Mouse (Mus musculus) hindbrain, postnatal 0 days (tissue): Measurements from ENCODE around the gene Ccn1. TPM values are rescaled to one million over a fixed set of nuclear protein-coding genes. Genes with fewer than 3 reads are reported as not detected.

ENCODE experiments used
- ATAC-seq: fragments of 200-750 bp; cut with Nextera tagmentation; 2 replicates; pipeline ENCODE4 v1.8.0; 2017; ENCODE audit warnings: mild to moderate bottlenecking, moderate TSS enrichment, moderate library complexity
- DNase-seq: peaks from one replicate; pipeline ENCODE4 v3.0.0-alpha.2; 2015; ENCODE audit warnings: low spot score
- H3K27ac ChIP-seq: fragments of 300-500 bp; sonication (generic); 2 replicates; pipeline ENCODE4 v1.5.1; 2014; ENCODE audit warnings: mild to moderate bottlenecking
- H3K27me3 ChIP-seq: fragments of 300-500 bp; sonication (generic); 2 replicates; pipeline ENCODE4 v1.6.1; 2014; ENCODE audit warnings: low read length, mixed read lengths; ENCODE audit not compliant: insufficient read depth
- H3K36me3 ChIP-seq: fragments of 300-500 bp; sonication (generic); 2 replicates; pipeline ENCODE4 v1.6.1; 2014; ENCODE audit warnings: low read length, mixed read lengths; ENCODE audit not compliant: insufficient read depth
- H3K4me1 ChIP-seq: fragments of 300-500 bp; sonication (generic); 2 replicates; pipeline ENCODE4 v1.6.1; 2014; ENCODE audit warnings: antibody characterized with exemption, low read length, mixed read lengths; ENCODE audit not compliant: insufficient read depth
- H3K4me2 ChIP-seq: fragments of 300-500 bp; sonication (generic); 2 replicates; pipeline ENCODE4 v1.6.1; 2014; ENCODE audit warnings: low read depth, mild to moderate bottlenecking, low read length, moderate library complexity, mixed read lengths
- H3K4me3 ChIP-seq: fragments of 300-500 bp; sonication (generic); 2 replicates; pipeline ENCODE4 v1.5.1; 2014; ENCODE audit warnings: low read length
- H3K9ac ChIP-seq: fragments of 300-500 bp; sonication (generic); replicated peaks from 2 replicates; pipeline ENCODE4 v1.6.1; 2014; ENCODE audit warnings: mild to moderate bottlenecking, low read length, moderate library complexity, mixed read lengths
- H3K9me3 ChIP-seq: fragments of 300-500 bp; sonication (generic); 2 replicates; pipeline ENCODE4 v1.6.1; 2016; ENCODE audit warnings: low read length, mixed read lengths
- CTCF ChIP-seq: IDR thresholded peaks from 2 replicates; pipeline ENCODE4 v1.5.1; 2016; ENCODE audit warnings: antibody characterized with exemption, control low read depth, low read depth
- WGBS: fragments of 180-500 bp; shearing (Covaris S2); extraction: QIAGEN DNeasy Blood & Tissue Kit; methylation state at CpG from one replicate; pipeline ENCODE4 v1.1.7; 2014; 5-methylcytosine and 5-hydroxymethylcytosine counted together
- polyA plus RNA-seq: library from polyadenylated mRNA; unstranded; fragments of >200 nt; fragmentation: Nextera tagmentation; extraction: Ambion mirVana; gene quantifications from 2 replicates; pipeline ENCODE4 v1.2.1, GENCODE M21; 2015
- total RNA-seq: library from RNA; depleted of rRNA; stranded (reverse); fragments of >200 nt; gene quantifications from 2 replicates; pipeline ENCODE4 v1.2.3, GENCODE M21; 2014; rRNA removed

Gene Ccn1
- total and polyA plus RNA-seq, 2 experiments from 2014 or later: 2.9 to 10.1 TPM

DNA sequence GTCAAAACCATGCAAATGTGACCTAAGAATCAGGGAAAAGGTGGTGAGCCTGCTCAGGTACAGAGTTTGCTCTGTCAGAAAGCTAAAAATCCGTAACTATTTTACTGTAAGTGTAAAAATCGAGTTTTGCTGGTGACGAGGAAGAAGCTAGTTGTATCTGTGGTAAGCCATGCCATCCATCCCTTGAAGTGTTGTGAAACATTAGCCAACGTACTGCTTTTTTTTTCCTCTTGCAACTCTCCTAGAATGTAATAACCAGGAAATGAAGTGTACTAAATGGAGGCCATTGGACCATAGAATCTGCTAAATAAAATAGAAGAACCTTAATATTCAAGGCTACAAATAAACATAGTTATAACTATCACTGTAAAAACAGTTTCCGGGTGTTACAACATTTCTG lies 41.5 kb downstream of the Ccn1 start:
- DNase-seq (no peak), ATAC-seq (no peak)
- no peak overlapping the region for H3K4me2 ChIP-seq
- whole genome bisulfite sequencing: 97% methylated on average over 5 of the region's 5 CpGs
- no peaks in the 10 kb centered on the region for H3K27me3 ChIP-seq
- no peak overlapping the region for H3K27ac ChIP-seq
- no peak overlapping the region for H3K4me3 ChIP-seq
- no peak for TF ChIP-seq CTCF
- H3K4me1 ChIP-seq: no peaks in the 10 kb centered on the region
- H3K9me3 ChIP-seq: no peaks in the 10 kb centered on the region
- H3K9ac ChIP-seq: no peak overlapping the region
- peaks cover 15% of the 10 kb centered on the region for H3K36me3 ChIP-seq

GRCm38 (mm10) chr3:145605437-145606123 lies 44.2 kb downstream of the Ccn1 start:
- no peak for ATAC-seq
- Histone ChIP-seq H3K27me3 (no peaks in the 10 kb centered on the region), H3K36me3 (peaks cover 23% of the 10 kb centered on the region), H3K4me2 (no peak overlapping the region), H3K9ac (no peak overlapping the region), H3K4me1 (no peaks in the 10 kb centered on the region), H3K9me3 (no peaks in the 10 kb centered on the region), H3K27ac (no peak overlapping the region), H3K4me3 (no peak overlapping the region)
- TF ChIP-seq CTCF: no peak
- DNase-seq: no peak
- WGBS: 78% methylated on average over 5 of the region's 5 CpGs

DNA sequence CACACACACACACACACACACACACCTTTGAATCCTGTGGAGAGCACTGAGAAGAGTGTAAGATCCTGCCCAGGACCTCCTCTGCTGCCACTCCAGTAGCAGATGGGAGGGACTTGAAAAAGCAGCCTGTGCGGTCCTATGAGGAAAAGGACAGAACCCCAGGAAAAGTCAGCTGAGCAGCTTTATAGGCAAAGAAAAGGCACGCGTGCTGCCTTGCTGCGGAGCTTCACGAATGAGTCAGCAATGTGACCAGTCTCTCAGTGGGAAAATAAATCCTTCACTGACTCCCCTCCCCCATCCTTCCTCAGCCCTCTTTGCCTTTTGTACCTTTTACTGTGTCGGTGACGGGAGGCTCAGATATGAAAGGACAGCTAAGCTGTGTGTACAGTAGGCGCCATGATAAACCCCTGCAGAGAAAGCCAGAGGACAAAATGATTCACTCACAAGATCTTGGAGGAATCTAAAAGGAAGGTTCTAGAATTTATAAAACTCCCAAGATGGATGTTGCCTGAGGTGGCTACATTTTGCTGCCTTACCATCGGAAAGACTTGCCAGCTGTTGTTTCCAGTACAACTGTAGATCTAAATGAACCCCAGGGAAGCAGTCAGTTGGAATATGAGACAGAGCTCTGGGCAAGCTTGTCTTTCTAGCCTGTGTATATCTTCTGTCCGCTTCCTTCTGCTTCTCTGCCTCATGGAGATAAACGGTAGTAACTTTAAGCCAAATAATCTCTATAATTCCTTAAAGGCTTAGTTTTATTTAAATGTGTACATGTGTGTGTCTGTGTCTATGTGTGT lies 47.2 kb downstream of the Ccn1 start:
- H3K4me3 ChIP-seq: no peak overlapping the region
- peak; percentile 19 for DNase-seq
- H3K9me3 ChIP-seq: no peaks in the 10 kb centered on the region
- no peak overlapping the region for H3K27ac ChIP-seq
- H3K4me2 ChIP-seq: no peak overlapping the region
- no peaks in the 10 kb centered on the region for H3K4me1 ChIP-seq
- 63% methylated on average over 11 of the region's 11 CpGs for WGBS
- H3K9ac ChIP-seq: no peak overlapping the region
- no peaks in the 10 kb centered on the region for H3K27me3 ChIP-seq
- H3K36me3 ChIP-seq: peaks cover 32% of the 10 kb centered on the region
- TF ChIP-seq CTCF: no peak
- ATAC-seq: 0 out of 2 replicates have a peak, but pooled peaks have one; percentile 18

- no peaks in the 10 kb centered on the region for H3K27me3 ChIP-seq
- H3K27ac ChIP-seq: no peak overlapping the region
- H3K9ac ChIP-seq: no peak overlapping the region
- H3K9me3 ChIP-seq: no peaks in the 10 kb centered on the region
- no peak for TF ChIP-seq CTCF
- H3K4me1 ChIP-seq: no peaks in the 10 kb centered on the region
- ATAC-seq (no peak), DNase-seq (no peak)
- WGBS: 80% methylated on average over 6 of the region's 6 CpGs
- no peak overlapping the region for H3K4me2 ChIP-seq
- H3K36me3 ChIP-seq: peaks cover 32% of the 10 kb centered on the region
- no peak overlapping the region for H3K4me3 ChIP-seq
Measured at GRCm38 (mm10) chr3:145601345-145601744, 48.4 kb downstream of the Ccn1 start.

DNA sequence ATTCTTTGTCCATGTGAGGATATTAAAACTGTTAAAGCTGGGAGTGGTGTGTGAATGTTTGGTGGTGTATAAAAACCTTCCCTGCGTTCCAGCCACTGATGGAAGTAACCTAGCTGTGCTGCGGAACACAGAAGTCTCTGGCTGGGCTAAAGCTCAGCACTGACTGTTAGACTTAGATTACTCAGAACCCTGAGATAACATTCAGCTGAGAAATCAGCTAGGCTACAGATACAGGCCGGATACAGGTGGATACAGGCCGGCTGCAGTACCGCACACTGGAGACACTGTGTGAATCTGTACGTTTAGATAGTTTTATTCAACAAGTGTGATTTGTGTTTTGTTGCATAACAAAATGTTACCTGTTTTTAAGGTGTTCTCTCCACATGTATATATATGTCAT lies 49.0 kb downstream of the Ccn1 start:
- Histone ChIP-seq H3K27ac (no peak overlapping the region), H3K4me2 (no peak overlapping the region), H3K27me3 (no peaks in the 10 kb centered on the region), H3K9me3 (no peaks in the 10 kb centered on the region), H3K9ac (no peak overlapping the region), H3K4me3 (no peak overlapping the region), H3K4me1 (no peaks in the 10 kb centered on the region), H3K36me3 (peaks cover 32% of the 10 kb centered on the region)
- DNase-seq (no peak), ATAC-seq (no peak)
- TF ChIP-seq CTCF: no peak
- WGBS: 94% methylated on average over 6 of the region's 6 CpGs

DNA sequence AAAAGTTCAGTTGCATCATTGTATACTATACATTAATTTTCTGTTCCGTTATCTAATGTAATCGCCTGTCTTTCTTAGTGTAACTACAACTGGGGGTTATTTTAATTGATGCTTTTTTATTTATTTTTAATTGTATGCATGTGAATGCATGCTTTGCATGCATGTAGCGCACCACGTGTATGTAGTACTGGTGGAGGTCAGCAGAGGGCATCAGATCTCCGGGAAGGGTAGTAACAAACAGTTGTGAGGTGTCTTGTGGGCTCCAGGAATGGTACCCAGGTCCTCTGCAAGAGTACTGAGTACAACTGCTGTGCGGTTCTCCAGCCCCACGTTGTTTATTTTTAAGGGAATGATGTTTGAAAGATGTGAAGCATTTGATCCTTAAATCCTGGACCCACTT lies 50.7 kb downstream of the Ccn1 start:
- Histone ChIP-seq H3K4me2 (no peak overlapping the region), H3K9me3 (no peaks in the 10 kb centered on the region), H3K36me3 (peaks cover 25% of the 10 kb centered on the region; the same call in 1 of the 2 replicates), H3K4me3 (no peak overlapping the region), H3K4me1 (no peaks in the 10 kb centered on the region), H3K27me3 (no peaks in the 10 kb centered on the region), H3K27ac (no peak overlapping the region), H3K9ac (no peak overlapping the region)
- ATAC-seq (no peak), DNase-seq (no peak)
- 94% methylated on average over 7 of the region's 7 CpGs for WGBS
- TF ChIP-seq CTCF: 0 out of 2 replicates have a peak, but pooled peaks have one; percentile 2

Other genes with a start within 250 kb of the Ccn1 start
- gene Znhit6, start 73.8 kb downstream of the Ccn1 start, total RNA-seq: 5.8 and 9.3 TPM in 2 replicates
- gene Znhit6, start 73.8 kb downstream of the Ccn1 start, polyA plus RNA-seq: 34.9 and 36.9 TPM in 2 replicates
- gene Ddah1, start 108.7 kb upstream of the Ccn1 start, total RNA-seq: 125 and 126 TPM in 2 replicates
- gene Ddah1, start 108.7 kb upstream of the Ccn1 start, polyA plus RNA-seq: 164 and 170 TPM in 2 replicates